In genomic region chr14:30473605-30474004, GRCm38 (mm10) we compare ENCODE assay signal across 21 mouse cellular contexts. TPM values are rescaled to one million over a fixed set of nuclear protein-coding genes. Genes with fewer than 3 reads are reported as not detected.
"Had no signal": no experiment of that assay in that cellular context is flagged by ENCODE, and none has a peak within 500 bp of the region (broad histone marks: within the 10 kb centered on the region; RNA-seq: fewer than 3 reads in every experiment).

No protein-coding gene starts in this region.

- DNase-seq: kidney, postnatal 10 days; kidney, postnatal 4 days; liver; lung, adult 18-20 months; lung, postnatal 10 days; lung, postnatal 36 days; thymus, adult 2 months; thymus, postnatal 14 days; thymus, postnatal 4 days had no signal

- H3K36me3 ChIP-seq: limb, embryonic 10.5 days; limb, embryonic 13.5 days; liver, embryonic 12.5 days; liver, embryonic 15.5 days; lung, embryonic 15.5 days; midbrain, embryonic 10.5 days; midbrain, embryonic 13.5 days; neural tube, embryonic 13.5 days had no signal

- H3K9me3 ChIP-seq: limb, embryonic 10.5 days; limb, embryonic 13.5 days; liver, embryonic 12.5 days; liver, embryonic 15.5 days; lung, embryonic 15.5 days; megakaryocyte, embryonic 14.5 days; midbrain, embryonic 10.5 days; midbrain, embryonic 13.5 days; neural tube, embryonic 13.5 days had no signal

- ATAC-seq: liver, embryonic 12.5 days; midbrain, embryonic 13.5 days; midbrain, embryonic 16.5 days had no signal

- H3K4me1 ChIP-seq: limb, embryonic 10.5 days; limb, embryonic 13.5 days; liver, embryonic 12.5 days; liver, embryonic 15.5 days; lung, embryonic 15.5 days; megakaryocyte, embryonic 14.5 days; midbrain, embryonic 10.5 days; midbrain, embryonic 13.5 days; neural tube, embryonic 13.5 days had no signal

- H3K27ac ChIP-seq: limb, embryonic 10.5 days; limb, embryonic 13.5 days; liver, embryonic 12.5 days; liver, embryonic 15.5 days; lung, embryonic 15.5 days; midbrain, embryonic 10.5 days; midbrain, embryonic 13.5 days; neural tube, embryonic 13.5 days; stomach, postnatal 0 days had no signal

- H3K9ac ChIP-seq: limb, embryonic 13.5 days; liver, embryonic 12.5 days; liver, embryonic 15.5 days; lung, embryonic 15.5 days; midbrain, embryonic 13.5 days; neural tube, embryonic 13.5 days had no signal

- H3K27me3 ChIP-seq: lung, embryonic 15.5 days; midbrain, embryonic 13.5 days; neural tube, embryonic 13.5 days had no signal

- H3K4me2 ChIP-seq: limb, embryonic 13.5 days; liver, embryonic 12.5 days; liver, embryonic 15.5 days; lung, embryonic 15.5 days; midbrain, embryonic 13.5 days; neural tube, embryonic 13.5 days had no signal

- H3K4me3 ChIP-seq: limb, embryonic 10.5 days; limb, embryonic 13.5 days; liver, embryonic 12.5 days; liver, embryonic 15.5 days; lung, embryonic 15.5 days; megakaryocyte, embryonic 14.5 days; midbrain, embryonic 10.5 days; midbrain, embryonic 13.5 days; myocyte; neural tube, embryonic 13.5 days had no signal

RNA-seq across cellular contexts. Expression of gene Cacna1d, which starts 17.6 kb away (rescaled TPM):
- polyA plus RNA-seq: myocyte had no signal
